Mouse (Mus musculus) adrenal gland, postnatal 10 days (tissue): ENCODE data around the gene Gas7. TPM values are rescaled to one million over a fixed set of nuclear protein-coding genes. Genes with fewer than 3 reads are reported as not detected.

Experiments used
- DNase-seq: peaks from one replicate; pipeline ENCODE4 v3.0.0; 2021; ENCODE audit warnings: mixed read lengths
- total RNA-seq, 2 experiments: library from RNA; stranded (reverse); gene quantifications; 2 replicates each; pipeline ENCODE4 v1.2.3; 2021

Gene Gas7
- total RNA-seq, 2 experiments from 2014 or later = 22.5 to 25.8 TPM

- no peak for DNase-seq
Measured at GRCm38 (mm10) chr11:67533151-67533550, 77.9 kb downstream of the Gas7 start.

GRCm38 (mm10) chr11:67535703-67536102, 80.5 kb downstream of the Gas7 start:
- DNase-seq = peak; percentile 45

- no peak for DNase-seq
Measured at GRCm38 (mm10) chr11:67536413-67536812, 81.2 kb downstream of the Gas7 start.

- DNase-seq = no peak
Measured at GRCm38 (mm10) chr11:67537353-67537752, 82.1 kb downstream of the Gas7 start.

GRCm38 (mm10) chr11:67538557-67538956, 83.3 kb downstream of the Gas7 start:
- DNase-seq = no peak

- no peak for DNase-seq
Measured at GRCm38 (mm10) chr11:67544656-67545432, 89.6 kb downstream of the Gas7 start.

GRCm38 (mm10) chr11:67546582-67546981, 91.3 kb downstream of the Gas7 start:
- no peak for DNase-seq

GRCm38 (mm10) chr11:67549306-67549705, 94.1 kb downstream of the Gas7 start:
- DNase-seq = no peak

- DNase-seq = no peak
Measured at GRCm38 (mm10) chr11:67549762-67550488, 94.7 kb downstream of the Gas7 start.

GRCm38 (mm10) chr11:67552400-67552799, 97.2 kb downstream of the Gas7 start:
- no peak for DNase-seq

- DNase-seq = no peak
Measured at GRCm38 (mm10) chr11:67554276-67554675, 99.0 kb downstream of the Gas7 start.

GRCm38 (mm10) chr11:67556360-67556759, 101.1 kb downstream of the Gas7 start:
- no peak for DNase-seq

- no peak for DNase-seq
Measured at GRCm38 (mm10) chr11:67558772-67559448, 103.7 kb downstream of the Gas7 start.

- no peak for DNase-seq
Measured at GRCm38 (mm10) chr11:67559522-67559921, 104.3 kb downstream of the Gas7 start.

- no peak for DNase-seq
Measured at GRCm38 (mm10) chr11:67561631-67562030, 106.4 kb downstream of the Gas7 start.

- no peak for DNase-seq
Measured at GRCm38 (mm10) chr11:67563141-67563540, 107.9 kb downstream of the Gas7 start.

- DNase-seq = no peak
Measured at GRCm38 (mm10) chr11:67564003-67564637, 108.9 kb downstream of the Gas7 start.

GRCm38 (mm10) chr11:67565512-67565911, 110.3 kb downstream of the Gas7 start:
- no peak for DNase-seq

GRCm38 (mm10) chr11:67566704-67567103, 111.5 kb downstream of the Gas7 start:
- DNase-seq = no peak

GRCm38 (mm10) chr11:67567184-67567583, 111.9 kb downstream of the Gas7 start:
- no peak for DNase-seq

- DNase-seq = no peak
Measured at GRCm38 (mm10) chr11:67567991-67568390, 112.8 kb downstream of the Gas7 start.

GRCm38 (mm10) chr11:67568815-67569214, 113.6 kb downstream of the Gas7 start:
- no peak for DNase-seq

GRCm38 (mm10) chr11:67570947-67571346, 115.7 kb downstream of the Gas7 start:
- no peak for DNase-seq
